Mouse (Mus musculus): ENCODE measurements at regions not wholly inside any gene's neighbourhood (a gene's known extent, or its start where the extent isn't known, plus 50 kb on each side); places are given as distances from the start of the nearest gene placed in this dataset.

- TF ChIP-seq TCF12 (IDR thresholded peaks at IDR 0.05; ENCODE audit: insufficient read depth, poor library complexity, severe bottlenecking) (no peak), POLR2A (IDR thresholded peaks at IDR 0.05; ENCODE audit: insufficient read length, low read depth) (no peak), MYOG (IDR thresholded peaks at IDR 0.05; ENCODE audit: control insufficient read depth in 1 of 3, insufficient read depth in 1 of 3, insufficient read length in 2 of 3, low read depth in 2 of 3) (no peak), POLR2AphosphoS2 (IDR thresholded peaks at IDR 0.05; ENCODE audit: insufficient read length, low read depth) (no peak), MYOD1 (IDR thresholded peaks at IDR 0.05; ENCODE audit: control insufficient read depth in 1 of 3, insufficient read length in 2 of 3, low read depth in 2 of 3) (no peak), SRF (IDR thresholded peaks at IDR 0.05; ENCODE audit: control insufficient read depth, insufficient read length, low read depth) (no peak), TCF3 (IDR thresholded peaks at IDR 0.05; ENCODE audit: insufficient read length, low read depth) (no peak), REST (IDR thresholded peaks at IDR 0.05; ENCODE audit: insufficient read depth, insufficient read length) (no peak)
- no peaks in the 10 kb centered on the region for H3K27me3 ChIP-seq (ENCODE audit: control insufficient read depth, insufficient read depth, insufficient read length)
- H3K79me2 ChIP-seq (ENCODE audit: control insufficient read depth, insufficient read depth) = no peaks in the 10 kb centered on the region
- no peak overlapping the region for H3K4me3 ChIP-seq
- no peaks in the 10 kb centered on the region for H3K36me3 ChIP-seq (ENCODE audit: control insufficient read depth, insufficient read depth)
- peak overlapping the region; percentile 2 for H3K4me2 ChIP-seq (ENCODE audit: low read depth)
- H3ac ChIP-seq (ENCODE audit: control insufficient read depth, insufficient read length) = no peak overlapping the region
Measured at GRCm38 (mm10) chr8:103292896-103293295, 507.5 kb upstream of the Cdh11 start.

- Histone ChIP-seq H3ac (ENCODE audit: control insufficient read depth, insufficient read length) (no peak overlapping the region), H3K4me2 (ENCODE audit: low read depth) (no peak overlapping the region), H3K36me3 (ENCODE audit: control insufficient read depth, insufficient read depth) (no peaks in the 10 kb centered on the region), H3K27me3 (ENCODE audit: control insufficient read depth, insufficient read depth, insufficient read length) (no peaks in the 10 kb centered on the region), H3K4me3 (no peak overlapping the region), H3K79me2 (ENCODE audit: control insufficient read depth, insufficient read depth) (no peaks in the 10 kb centered on the region)
- TF ChIP-seq POLR2AphosphoS2 (IDR thresholded peaks at IDR 0.05; ENCODE audit: insufficient read length, low read depth) (no peak), TCF3 (IDR thresholded peaks at IDR 0.05; ENCODE audit: insufficient read length, low read depth) (no peak), CEBPB (IDR thresholded peaks at IDR 0.05; ENCODE audit: insufficient read depth, poor library complexity, severe bottlenecking) (no peak), MYOD1 (IDR thresholded peaks at IDR 0.05; ENCODE audit: control insufficient read depth in 1 of 3, insufficient read length in 2 of 3, low read depth in 2 of 3) (no peak), MAX (IDR thresholded peaks at IDR 0.05; ENCODE audit: low read depth) (no peak), POLR2A (IDR thresholded peaks at IDR 0.05; ENCODE audit: insufficient read length, low read depth) (no peak), MYOG (IDR thresholded peaks at IDR 0.05; ENCODE audit: control insufficient read depth in 1 of 3, insufficient read depth in 1 of 3, insufficient read length in 2 of 3, low read depth in 2 of 3) (no peak), USF1 (IDR thresholded peaks at IDR 0.05; ENCODE audit: low read depth) (no peak), REST (IDR thresholded peaks at IDR 0.05; ENCODE audit: insufficient read depth, insufficient read length) (no peak), E2F4 (IDR thresholded peaks at IDR 0.05; ENCODE audit: insufficient read depth) (no peak), TCF12 (IDR thresholded peaks at IDR 0.05; ENCODE audit: insufficient read depth, poor library complexity, severe bottlenecking) (no peak)
Measured at GRCm38 (mm10) chr8:103306476-103307183, 521.2 kb upstream of the Cdh11 start.

DNA sequence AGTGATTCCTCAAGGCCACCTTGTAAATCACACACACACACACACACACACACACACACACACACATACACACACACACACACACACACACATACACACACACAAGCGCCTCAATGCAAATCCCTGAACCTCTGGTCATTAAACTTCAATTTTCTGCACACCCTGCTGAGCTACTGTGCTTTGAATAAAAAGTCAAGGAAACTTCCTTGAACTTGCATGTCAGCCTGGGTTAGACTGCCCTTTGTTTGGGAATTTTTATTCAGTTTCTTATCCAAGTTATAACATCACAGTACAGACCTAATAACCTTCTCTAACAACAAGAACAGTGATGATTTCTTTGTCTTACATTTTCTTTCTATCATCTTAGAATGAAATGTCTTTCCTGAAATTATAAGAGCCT, 528.1 kb upstream of the Cdh11 start:
- TF ChIP-seq USF1 (IDR thresholded peaks at IDR 0.05; ENCODE audit: low read depth) = no peak
- no peak for TF ChIP-seq MAX (IDR thresholded peaks at IDR 0.05; ENCODE audit: low read depth)
- TF ChIP-seq MYOD1 (IDR thresholded peaks at IDR 0.05; ENCODE audit: control insufficient read depth in 1 of 3, insufficient read length in 2 of 3, low read depth in 2 of 3) = no peak
- TF ChIP-seq E2F4 (IDR thresholded peaks at IDR 0.05; ENCODE audit: insufficient read depth) = no peak
- no peak for TF ChIP-seq POLR2A (IDR thresholded peaks at IDR 0.05; ENCODE audit: insufficient read length, low read depth)
- no peak for TF ChIP-seq MYOG (IDR thresholded peaks at IDR 0.05; ENCODE audit: control insufficient read depth in 1 of 3, insufficient read depth in 1 of 3, insufficient read length in 2 of 3, low read depth in 2 of 3)
- no peak for TF ChIP-seq TCF3 (IDR thresholded peaks at IDR 0.05; ENCODE audit: insufficient read length, low read depth)
- no peak for TF ChIP-seq CEBPB (IDR thresholded peaks at IDR 0.05; ENCODE audit: insufficient read depth, poor library complexity, severe bottlenecking)
- TF ChIP-seq REST (IDR thresholded peaks at IDR 0.05; ENCODE audit: insufficient read depth, insufficient read length) = no peak
- no peak for TF ChIP-seq SRF (IDR thresholded peaks at IDR 0.05; ENCODE audit: control insufficient read depth, insufficient read length, low read depth)
- TF ChIP-seq POLR2AphosphoS2 (IDR thresholded peaks at IDR 0.05; ENCODE audit: insufficient read length, low read depth) = no peak
- no peak for TF ChIP-seq TCF12 (IDR thresholded peaks at IDR 0.05; ENCODE audit: insufficient read depth, poor library complexity, severe bottlenecking)
- Histone ChIP-seq H3K4me2 (ENCODE audit: low read depth) (no peak overlapping the region), H3K4me3 (no peak overlapping the region), H3ac (ENCODE audit: control insufficient read depth, insufficient read length) (no peak overlapping the region), H3K36me3 (ENCODE audit: control insufficient read depth, insufficient read depth) (no peaks in the 10 kb centered on the region), H3K79me2 (ENCODE audit: control insufficient read depth, insufficient read depth) (no peaks in the 10 kb centered on the region), H3K27me3 (ENCODE audit: control insufficient read depth, insufficient read depth, insufficient read length) (no peaks in the 10 kb centered on the region)

DNA sequence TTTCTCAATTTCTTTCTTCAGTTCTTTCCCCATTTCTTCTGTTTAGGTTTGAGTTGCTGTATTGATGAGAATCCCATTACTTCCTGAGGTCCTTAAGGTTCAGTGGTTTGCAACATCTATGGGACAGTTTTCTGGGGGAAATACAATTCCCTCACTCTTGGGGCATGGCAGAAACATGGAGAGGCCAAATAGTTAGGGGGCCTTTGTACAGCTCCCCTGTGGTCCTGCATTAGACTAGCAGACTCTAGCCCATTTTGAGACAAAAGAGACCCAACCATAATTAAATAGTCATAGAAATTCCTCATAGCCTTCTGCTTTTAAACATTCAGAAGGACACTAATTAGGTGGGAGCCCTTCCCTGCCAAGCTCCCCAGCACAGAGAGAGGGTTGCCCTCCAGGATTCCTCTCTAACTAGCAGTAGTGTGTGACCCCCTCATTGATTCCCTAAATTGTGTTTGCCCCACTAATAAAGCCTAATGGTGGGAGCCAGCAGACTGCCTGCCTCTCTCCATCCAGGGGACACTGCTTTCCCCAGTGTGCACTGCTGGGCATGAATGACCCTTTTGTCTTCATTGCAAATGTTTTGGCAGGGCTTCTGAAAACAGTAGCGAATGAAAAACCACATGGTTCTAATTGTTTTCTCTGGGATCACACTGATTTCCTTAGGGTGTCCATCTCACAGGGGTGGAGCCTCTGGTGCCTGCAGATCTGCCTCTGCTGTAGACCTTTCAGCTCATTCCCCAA, 529.0 kb upstream of the Cdh11 start:
- Histone ChIP-seq H3K27me3 (ENCODE audit: control insufficient read depth, insufficient read depth, insufficient read length) (no peaks in the 10 kb centered on the region), H3K4me2 (ENCODE audit: low read depth) (no peak overlapping the region), H3K79me2 (ENCODE audit: control insufficient read depth, insufficient read depth) (no peaks in the 10 kb centered on the region), H3K36me3 (ENCODE audit: control insufficient read depth, insufficient read depth) (no peaks in the 10 kb centered on the region), H3K4me3 (no peak overlapping the region), H3ac (ENCODE audit: control insufficient read depth, insufficient read length) (no peak overlapping the region)
- TF ChIP-seq USF1 (IDR thresholded peaks at IDR 0.05; ENCODE audit: low read depth) (no peak), MYOD1 (IDR thresholded peaks at IDR 0.05; ENCODE audit: control insufficient read depth in 1 of 3, insufficient read length in 2 of 3, low read depth in 2 of 3) (no peak), REST (IDR thresholded peaks at IDR 0.05; ENCODE audit: insufficient read depth, insufficient read length) (no peak), MYOG (IDR thresholded peaks at IDR 0.05; ENCODE audit: control insufficient read depth in 1 of 3, insufficient read depth in 1 of 3, insufficient read length in 2 of 3, low read depth in 2 of 3) (no peak), SRF (IDR thresholded peaks at IDR 0.05; ENCODE audit: control insufficient read depth, insufficient read length, low read depth) (no peak), POLR2A (IDR thresholded peaks at IDR 0.05; ENCODE audit: insufficient read length, low read depth) (no peak), POLR2AphosphoS2 (IDR thresholded peaks at IDR 0.05; ENCODE audit: insufficient read length, low read depth) (no peak)

Data from myocyte (in vitro differentiated cells).